Mouse (Mus musculus) cortical plate, adult 2 months (tissue): ENCODE measurements around the gene Fam107b.

ENCODE experiments used
- CTCF ChIP-seq: fragments of 200-500 bp; IDR thresholded peaks from 2 replicates; pipeline ENCODE4 v1.5.1; 2011; ENCODE audit warnings: mild to moderate bottlenecking, control low read depth, low read length; ENCODE audit not compliant: insufficient read depth; ENCODE audit errors: extremely low read depth
- POLR2A ChIP-seq: fragments of 200-500 bp; IDR thresholded peaks from 2 replicates; pipeline ENCODE4 v1.6.1; 2011; ENCODE audit warnings: mild to moderate bottlenecking, low read length, control low read depth; ENCODE audit not compliant: insufficient read depth; ENCODE audit errors: extremely low read depth

DNA sequence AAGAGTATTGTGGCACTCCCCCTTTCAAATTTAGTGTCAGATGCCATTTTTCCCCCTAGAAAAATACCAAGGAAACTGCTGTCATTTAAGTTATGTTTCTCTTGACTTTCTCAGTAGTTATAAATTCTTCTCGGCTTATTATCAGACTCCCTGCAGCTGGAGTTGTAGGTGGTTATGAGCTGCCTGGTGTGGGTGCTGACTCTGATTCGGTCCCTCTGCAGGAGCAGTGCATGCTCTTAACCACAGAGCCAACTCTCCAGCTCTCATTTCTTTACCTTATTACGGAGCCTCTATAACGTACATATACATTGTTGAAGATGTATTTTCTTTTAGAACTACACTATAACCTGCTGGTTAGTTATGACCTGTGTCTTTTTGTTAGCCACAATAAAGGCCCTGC lies 47.7 kb upstream of the Fam107b start:
- TF ChIP-seq POLR2A (no peak), CTCF (no peak)
